Mouse (Mus musculus) heart, embryonic 11.5 days (tissue): ENCODE measurements around the gene Lrrc29. TPM values are rescaled to one million over a fixed set of nuclear protein-coding genes. Genes with fewer than 3 reads are reported as not detected.

Experiments
- ATAC-seq: fragments of 200-750 bp; cut with Nextera tagmentation; replicated peaks from 2 replicates; pipeline ENCODE4 v1.8.0; 2017; ENCODE audit warnings: moderate library complexity; ENCODE audit not compliant: insufficient number of reproducible peaks, low FRiP score, low TSS enrichment
- H3K27ac ChIP-seq: fragments of 300-500 bp; sonication (generic); 2 replicates; pipeline ENCODE4 v1.5.1; 2014; ENCODE audit warnings: mild to moderate bottlenecking, low read depth, low read length
- H3K27me3 ChIP-seq: fragments of 300-500 bp; sonication (generic); 2 replicates; pipeline ENCODE4 v1.6.1; 2014; ENCODE audit warnings: mild to moderate bottlenecking, low read length, mixed read lengths; ENCODE audit not compliant: control insufficient read depth, insufficient read depth
- H3K36me3 ChIP-seq: fragments of 300-500 bp; sonication (generic); 2 replicates; pipeline ENCODE4 v1.6.1; 2014; ENCODE audit warnings: mild to moderate bottlenecking, low read length, moderate library complexity, mixed read lengths; ENCODE audit not compliant: control insufficient read depth, insufficient read depth
- H3K4me1 ChIP-seq: fragments of 300-500 bp; sonication (generic); 2 replicates; pipeline ENCODE4 v1.6.1; 2014; ENCODE audit warnings: low read length; ENCODE audit not compliant: control insufficient read depth, insufficient read depth
- H3K4me2 ChIP-seq: fragments of 300-500 bp; sonication (generic); 2 replicates; pipeline ENCODE4 v1.6.1; 2014; ENCODE audit warnings: mild to moderate bottlenecking, moderate library complexity
- H3K4me3 ChIP-seq: fragments of 300-500 bp; sonication (generic); 2 replicates; pipeline ENCODE4 v1.5.1; 2014; ENCODE audit warnings: low read depth, low read length
- H3K9ac ChIP-seq: fragments of 300-500 bp; sonication (generic); 2 replicates; pipeline ENCODE4 v1.6.1; 2014; ENCODE audit warnings: mild to moderate bottlenecking, low read depth, low read length, moderate library complexity
- H3K9me3 ChIP-seq: fragments of 300-500 bp; sonication (generic); replicated peaks from 2 replicates; pipeline ENCODE4 v1.6.1; 2016; ENCODE audit warnings: low read length; ENCODE audit not compliant: control insufficient read depth
- WGBS: fragments of 180-500 bp; shearing (Covaris S2); extraction: QIAGEN DNeasy Blood & Tissue Kit; methylation state at CpG from one replicate; pipeline ENCODE4 v1.1.7; 2014; ENCODE audit not compliant: insufficient replicate concordance; 5-methylcytosine and 5-hydroxymethylcytosine counted together
- polyA plus RNA-seq: library from polyadenylated mRNA; unstranded; fragments of >200 nt; fragmentation: Nextera tagmentation; extraction: Ambion mirVana; gene quantifications from 2 replicates; pipeline ENCODE4 v1.2.1, GENCODE M21; 2014

The Lrrc29 gene
- polyA plus RNA-seq: 1.3 and 1.7 TPM in 2 replicates

- Histone ChIP-seq H3K4me2 (peak within 1 kb of the TSS; percentile 73), H3K36me3 (peaks cover 29% of the 10 kb centered on the region), H3K27ac (peak within 1 kb of the TSS; percentile 81), H3K27me3 (no peaks in the 10 kb centered on the region), H3K4me1 (peaks cover 16% of the 10 kb centered on the region), H3K9me3 (no peaks in the 10 kb centered on the region), H3K4me3 (peak within 1 kb of the TSS; percentile 79), H3K9ac (peak within 1 kb of the TSS; percentile 89)
- peak; percentile 87 for ATAC-seq
- under 1% methylated on average over 36 of the region's 36 CpGs for WGBS
Observed at GRCm38 (mm10) chr8:105326141-105326672, at the start of gene Lrrc29, which contains the start of gene Tmem208. Gene Lrrc29 (minus strand): TSS chr8:105326278. Gene Tmem208 (plus strand): TSS chr8:105326354.

DNA sequence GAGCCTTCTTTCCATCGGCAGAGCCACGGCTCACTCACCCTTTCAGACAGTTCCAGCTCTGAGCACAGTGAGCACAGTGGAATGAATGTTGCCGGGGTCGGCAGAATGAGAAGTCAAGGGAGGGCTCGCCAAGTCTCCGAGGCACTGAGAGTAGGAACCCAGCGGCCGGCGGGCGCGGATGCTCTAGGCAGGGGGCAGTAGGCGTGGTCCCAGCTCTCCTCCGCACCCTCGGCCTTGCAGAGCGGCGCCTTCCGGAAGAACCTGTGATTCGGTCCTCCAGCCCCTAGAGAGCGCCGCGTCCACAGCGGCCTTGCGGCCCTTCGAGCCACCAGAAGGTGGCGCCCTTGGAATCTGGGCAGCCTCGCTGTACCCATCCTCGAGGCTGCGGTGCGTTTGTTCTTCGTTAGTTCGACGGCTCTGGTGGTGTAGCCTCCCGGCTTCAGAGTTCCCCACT, 48.5 kb upstream of the Lrrc29 start:
- Histone ChIP-seq H3K4me1 (peaks cover 5% of the 10 kb centered on the region), H3K4me3 (peak overlapping the region; percentile 11; the same call in 1 of the 2 replicates), H3K9me3 (no peaks in the 10 kb centered on the region), H3K9ac (no peak overlapping the region), H3K4me2 (peak overlapping the region; percentile 57), H3K27me3 (peaks cover 7% of the 10 kb centered on the region; the same call in 1 of the 2 replicates), H3K27ac (no peak overlapping the region), H3K36me3 (no peaks in the 10 kb centered on the region)
- ATAC-seq: no peak
- 26% methylated on average over 33 of the region's 33 CpGs for WGBS

DNA sequence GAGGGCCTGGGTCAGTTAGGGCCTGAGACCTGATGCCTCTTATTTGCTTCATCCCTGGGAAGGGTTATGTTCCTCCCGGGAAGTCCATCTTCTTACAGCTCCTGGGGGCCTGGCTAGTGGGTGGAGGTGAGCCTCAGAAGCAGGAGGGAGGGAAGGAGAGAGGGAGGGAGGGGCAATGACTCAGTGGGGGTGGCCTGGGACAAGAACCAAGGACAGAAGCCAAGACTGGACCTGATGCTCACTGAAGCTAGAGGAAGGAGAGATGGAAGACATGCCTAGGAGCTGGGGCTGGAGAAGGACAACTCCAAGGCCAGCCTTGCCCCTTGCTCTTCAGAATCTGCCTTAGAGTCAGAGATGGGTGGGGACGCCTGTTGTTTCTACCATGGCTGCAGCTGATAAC, 47.0 kb upstream of the Lrrc29 start, which contains the start of gene Plekhg4:
TSS of gene Plekhg4 (plus strand) at position 243 of the 400 bp plus-strand sequence.
- Histone ChIP-seq H3K36me3 (no peaks in the 10 kb centered on the region), H3K27ac (no peak within 1 kb of the TSS), H3K27me3 (peaks cover 4% of the 10 kb centered on the region; the same call in 1 of the 2 replicates), H3K9me3 (no peaks in the 10 kb centered on the region), H3K4me3 (no peak within 1 kb of the TSS), H3K4me1 (0 out of 2 replicates have a peak, but pooled peaks cover 2% of the 10 kb centered on the region), H3K4me2 (no peak within 1 kb of the TSS), H3K9ac (no peak within 1 kb of the TSS)
- no peak for ATAC-seq
- 44% methylated on average over 2 of the region's 2 CpGs for WGBS

GRCm38 (mm10) chr8:105372473-105372872, 46.4 kb upstream of the Lrrc29 start:
- Histone ChIP-seq H3K27me3 (peaks cover 3% of the 10 kb centered on the region; the same call in 1 of the 2 replicates), H3K36me3 (no peaks in the 10 kb centered on the region), H3K4me3 (no peak overlapping the region), H3K9me3 (no peaks in the 10 kb centered on the region), H3K9ac (no peak overlapping the region), H3K4me1 (0 out of 2 replicates have a peak, but pooled peaks cover 2% of the 10 kb centered on the region), H3K4me2 (no peak overlapping the region), H3K27ac (no peak overlapping the region)
- WGBS: 73% methylated on average over 9 of the region's 9 CpGs
- ATAC-seq: no peak

GRCm38 (mm10) chr8:105367107-105367506, 41.0 kb upstream of the Lrrc29 start:
- 71% methylated on average over 2 of the region's 2 CpGs for WGBS
- ATAC-seq: no peak
- no peaks in the 10 kb centered on the region for H3K36me3 ChIP-seq

GRCm38 (mm10) chr8:105361751-105362702, 35.9 kb upstream of the Lrrc29 start:
- H3K36me3 ChIP-seq: no peaks in the 10 kb centered on the region
- WGBS: 67% methylated on average over 12 of the region's 12 CpGs
- no peaks in the 10 kb centered on the region; the same call in 1 of the 2 replicates for H3K4me1 ChIP-seq
- no peak for ATAC-seq
- H3K4me2 ChIP-seq: no peak overlapping the region
- H3K27ac ChIP-seq: peak overlapping the region; percentile 47; the same call in 1 of the 2 replicates
- H3K27me3 ChIP-seq: no peaks in the 10 kb centered on the region
- no peaks in the 10 kb centered on the region for H3K9me3 ChIP-seq
- no peak overlapping the region for H3K4me3 ChIP-seq
- no peak overlapping the region for H3K9ac ChIP-seq

More at GRCm38 (mm10) chr8:105367107-105367506, 41.0 kb upstream of the Lrrc29 start:
- H3K27ac ChIP-seq: no peak overlapping the region
- no peaks in the 10 kb centered on the region for H3K9me3 ChIP-seq
- no peak overlapping the region for H3K4me2 ChIP-seq
- H3K9ac ChIP-seq: no peak overlapping the region
- no peak overlapping the region for H3K4me3 ChIP-seq
- H3K4me1 ChIP-seq: 0 out of 2 replicates have a peak, but pooled peaks cover 2% of the 10 kb centered on the region
- H3K27me3 ChIP-seq: no peaks in the 10 kb centered on the region

DNA sequence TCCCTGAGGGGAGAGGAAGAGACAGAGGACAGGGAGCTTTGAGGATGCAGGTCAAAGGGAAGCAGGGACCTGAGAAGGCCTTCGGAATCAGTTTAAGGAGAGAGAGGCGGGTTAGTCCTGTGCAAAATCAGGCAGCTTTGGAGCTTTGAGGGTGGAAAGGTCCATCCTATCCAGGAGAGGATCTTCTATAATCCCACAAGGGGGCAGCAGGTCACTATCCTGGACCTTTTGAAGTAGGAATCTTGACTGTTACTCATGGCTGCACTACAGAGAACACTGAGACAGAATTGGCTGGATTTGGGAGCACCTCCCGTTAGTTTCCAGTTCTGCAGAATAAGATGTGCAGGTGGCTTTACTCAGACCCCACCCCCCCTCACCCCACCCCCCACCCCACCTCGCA, 33.6 kb upstream of the Lrrc29 start:
- Histone ChIP-seq H3K9me3 (no peaks in the 10 kb centered on the region), H3K4me3 (no peak overlapping the region), H3K4me2 (no peak overlapping the region), H3K9ac (no peak overlapping the region), H3K36me3 (0 out of 2 replicates have a peak, but pooled peaks cover 2% of the 10 kb centered on the region), H3K4me1 (peaks cover 4% of the 10 kb centered on the region), H3K27ac (no peak overlapping the region), H3K27me3 (no peaks in the 10 kb centered on the region)
- 34% methylated on average over 4 of the region's 4 CpGs for WGBS
- no peak for ATAC-seq

- ATAC-seq: no peak
Observed at GRCm38 (mm10) chr8:105359208-105359607, 33.1 kb upstream of the Lrrc29 start.

More at GRCm38 (mm10) chr8:105359208-105359607, 33.1 kb upstream of the Lrrc29 start:
- peaks cover 4% of the 10 kb centered on the region for H3K4me1 ChIP-seq
- no peaks in the 10 kb centered on the region for H3K27me3 ChIP-seq
- no peak overlapping the region for H3K9ac ChIP-seq
- H3K36me3 ChIP-seq: 0 out of 2 replicates have a peak, but pooled peaks cover 2% of the 10 kb centered on the region
- H3K27ac ChIP-seq: no peak overlapping the region
- H3K4me2 ChIP-seq: no peak overlapping the region
- H3K4me3 ChIP-seq: no peak overlapping the region
- WGBS: 64% methylated on average over 15 of the region's 15 CpGs
- H3K9me3 ChIP-seq: no peaks in the 10 kb centered on the region
